Mouse (Mus musculus): ENCODE measurements around the gene Klk12. TPM values are rescaled to one million over a fixed set of nuclear protein-coding genes. Genes with fewer than 3 reads are reported as not detected.

The Klk12 gene
- total RNA-seq (2021) = not detected
- long read RNA-seq, experiment 1 = 0 reads
- long read RNA-seq, experiment 2 = 0 reads

DNA sequence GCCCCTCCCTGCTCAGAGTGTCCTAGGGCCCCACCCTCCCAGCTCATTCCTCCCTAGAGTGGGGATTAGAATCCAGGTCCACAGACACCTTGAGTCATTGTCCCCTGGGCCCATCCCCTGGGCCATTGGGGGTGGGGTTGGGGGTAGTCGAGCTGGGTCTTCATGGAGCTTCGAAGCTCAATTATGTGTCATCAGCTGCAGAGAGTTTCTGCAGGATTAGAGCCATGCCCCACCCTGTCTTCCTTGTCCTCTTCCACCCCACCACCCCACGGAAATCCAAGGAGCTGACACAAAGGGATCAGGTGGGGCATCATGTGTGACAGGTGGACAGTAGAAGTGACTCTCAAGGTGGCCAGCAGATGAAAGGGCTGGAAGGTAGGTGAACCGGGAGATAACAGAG is at the start of gene Klk12:
TSS of gene Klk12 (plus strand) at position 301 of the 400 bp plus-strand sequence.
- intact Hi-C loops (cut with DNase I) = loop anchor here (5.0 kb wide), 1 partner anchor 86 kb away; no protein-coding TSS in a partner anchor
- Histone ChIP-seq H3K4me3 (no peak within 1 kb of the TSS), H3K27ac (no peak within 1 kb of the TSS)
- TF ChIP-seq CTCF (IDR thresholded peaks at IDR 0.05) = no peak
- DNase-seq (ENCODE audit: extremely low spot score in 1 of 2, low spot score in 2 of 2) = no peak

DNA sequence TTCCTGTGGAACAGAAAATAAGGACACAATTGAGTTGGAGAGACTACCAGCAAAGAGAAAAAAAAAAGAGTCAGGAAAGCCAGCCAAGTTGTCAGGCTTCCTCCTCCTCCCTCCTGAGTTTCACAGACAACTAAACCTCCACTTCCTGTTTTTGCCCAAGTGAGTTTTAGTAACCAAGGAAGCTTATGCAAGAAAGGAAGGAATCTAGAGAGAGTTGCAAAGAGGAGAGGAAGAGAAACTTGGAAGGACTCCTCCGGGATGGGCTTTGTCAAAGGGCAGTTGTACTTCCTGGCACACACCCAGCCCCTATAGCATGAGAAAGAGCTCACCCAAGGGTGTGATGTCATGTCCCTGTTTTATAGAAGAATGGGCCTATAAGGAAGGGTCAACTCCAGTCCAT is 20.9 kb upstream of the Klk12 start:
- H3K4me3 ChIP-seq = no peak overlapping the region
- DNase-seq (ENCODE audit: extremely low spot score in 1 of 2, low spot score in 2 of 2) = no peak
- no peak overlapping the region for H3K27ac ChIP-seq
- TF ChIP-seq CTCF (IDR thresholded peaks at IDR 0.05) = no peak
- intact Hi-C loops (cut with DNase I) = no loop called here

DNA sequence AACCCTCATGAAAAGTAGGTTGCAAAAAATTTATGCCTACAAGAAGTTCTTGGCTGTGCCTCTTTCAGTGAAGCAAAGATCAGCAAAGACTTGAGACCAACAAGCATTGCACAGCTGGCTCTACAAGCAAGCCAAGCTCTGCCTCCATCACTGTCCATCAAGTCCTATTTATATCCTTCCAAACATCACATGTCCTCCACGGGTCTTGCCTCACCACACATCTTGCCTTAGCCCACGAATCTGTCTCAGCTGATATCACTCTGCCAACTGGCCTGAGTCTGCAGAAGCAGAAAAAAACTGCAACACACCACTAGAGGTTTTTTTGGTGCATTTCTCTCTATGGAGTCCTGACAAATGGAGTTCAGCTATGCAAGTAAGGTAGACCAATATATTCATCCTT is 15.9 kb upstream of the Klk12 start:
- DNase-seq (ENCODE audit: extremely low spot score in 1 of 2, low spot score in 2 of 2) = no peak
- Histone ChIP-seq H3K27ac (no peak overlapping the region), H3K4me3 (no peak overlapping the region)
- TF ChIP-seq CTCF (IDR thresholded peaks at IDR 0.05) = no peak
- intact Hi-C loops (cut with DNase I) = no loop called here

GRCm38 (mm10) chr7:43766484-43766883 is 2.2 kb upstream of the Klk12 start:
- intact Hi-C loops (cut with DNase I) = loop anchor here (5.0 kb wide), 1 partner anchor 84 kb away; no protein-coding TSS in a partner anchor
- TF ChIP-seq CTCF (IDR thresholded peaks at IDR 0.05) = no peak
- no peak overlapping the region for H3K4me3 ChIP-seq
- no peak overlapping the region for H3K27ac ChIP-seq
- no peak for DNase-seq (ENCODE audit: extremely low spot score in 1 of 2, low spot score in 2 of 2)

- no peak for TF ChIP-seq CTCF (IDR thresholded peaks at IDR 0.05)
- intact Hi-C loops (cut with DNase I) = loop anchor here (5.0 kb wide), 1 partner anchor 87 kb away; no protein-coding TSS in a partner anchor
- H3K4me3 ChIP-seq = no peak overlapping the region
- DNase-seq (ENCODE audit: extremely low spot score in 1 of 2, low spot score in 2 of 2) = no peak
- no peak overlapping the region for H3K27ac ChIP-seq
Observed at GRCm38 (mm10) chr7:43769636-43770035, 939 bp downstream of the Klk12 start.

DNA sequence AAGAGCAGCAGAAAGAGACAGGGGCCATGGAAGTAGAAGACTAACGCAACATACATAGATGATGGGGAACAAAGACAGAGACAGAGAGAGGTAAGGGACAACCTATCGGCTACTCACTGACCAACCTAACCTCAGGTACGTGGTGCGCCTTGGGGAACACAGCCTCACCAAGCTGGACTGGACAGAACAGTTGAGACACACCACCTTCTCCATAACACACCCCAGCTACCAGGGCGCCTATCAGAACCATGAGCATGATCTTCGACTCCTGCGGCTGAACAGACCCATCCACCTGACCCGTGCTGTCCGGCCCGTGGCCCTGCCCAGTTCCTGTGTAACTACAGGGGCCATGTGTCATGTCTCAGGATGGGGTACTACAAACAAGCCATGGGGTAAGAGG is 2.0 kb downstream of the Klk12 start:
- Histone ChIP-seq H3K4me3 (no peak overlapping the region), H3K27ac (no peak overlapping the region)
- intact Hi-C loops (cut with DNase I) = no loop called here
- TF ChIP-seq CTCF (IDR thresholded peaks at IDR 0.05) = no peak
- no peak for DNase-seq (ENCODE audit: extremely low spot score in 1 of 2, low spot score in 2 of 2)

DNA sequence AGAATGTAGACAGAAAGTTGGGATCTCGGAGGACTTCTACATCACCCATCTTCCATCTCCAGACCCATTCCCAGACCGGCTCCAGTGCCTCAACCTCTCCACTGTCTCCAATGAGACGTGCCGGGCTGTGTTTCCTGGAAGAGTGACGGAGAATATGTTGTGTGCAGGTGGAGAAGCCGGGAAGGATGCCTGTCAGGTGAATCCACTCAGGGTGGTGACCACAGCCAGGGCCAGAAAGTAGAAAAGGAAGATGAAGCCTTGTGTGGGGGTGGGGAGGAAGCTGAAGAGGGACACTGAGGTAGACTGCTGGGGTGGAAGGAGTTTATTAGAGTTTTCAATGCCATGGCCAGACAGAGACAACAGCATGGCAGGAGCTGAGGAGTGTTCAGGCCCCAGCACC is 3.2 kb downstream of the Klk12 start:
- no peak for TF ChIP-seq CTCF (IDR thresholded peaks at IDR 0.05)
- Histone ChIP-seq H3K4me3 (no peak overlapping the region), H3K27ac (no peak overlapping the region)
- intact Hi-C loops (cut with DNase I) = no loop called here
- DNase-seq (ENCODE audit: extremely low spot score in 1 of 2, low spot score in 2 of 2) = peak in 1 of 2 experiments; percentile 3

- Histone ChIP-seq H3K4me3 (no peak overlapping the region), H3K27ac (no peak overlapping the region)
- intact Hi-C loops (cut with DNase I) = no loop called here
- no peak for DNase-seq (ENCODE audit: extremely low spot score in 1 of 2, low spot score in 2 of 2)
- no peak for TF ChIP-seq CTCF (IDR thresholded peaks at IDR 0.05)
Observed at GRCm38 (mm10) chr7:43772901-43773300, 4.2 kb downstream of the Klk12 start.

DNA sequence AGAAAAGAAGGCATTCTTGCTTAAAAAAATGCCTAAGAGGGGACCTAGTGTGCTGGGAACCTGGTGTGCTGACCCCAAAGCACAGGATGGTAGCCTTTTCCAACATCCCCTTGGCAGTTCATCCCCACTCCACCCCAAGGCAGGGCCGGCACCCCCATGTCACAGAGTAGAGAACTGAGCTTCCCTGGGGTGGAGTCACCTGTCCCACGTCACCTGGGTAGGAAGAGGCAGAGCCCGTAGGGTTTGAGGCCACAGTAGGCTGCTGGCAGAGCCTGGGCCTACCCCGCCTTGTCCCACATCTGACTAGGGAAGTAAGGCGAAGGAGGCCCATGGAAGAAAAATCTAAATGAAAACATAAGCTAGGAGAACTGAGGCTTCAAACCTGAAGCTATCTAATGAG is 5.7 kb downstream of the Klk12 start, which contains the start of gene Klk11:
TSS of gene Klk11 (plus strand) at position 241 of the 400 bp plus-strand sequence.
- intact Hi-C loops (cut with DNase I) = no loop called here
- no peak within 1 kb of the TSS for H3K27ac ChIP-seq
- no peak for TF ChIP-seq CTCF (IDR thresholded peaks at IDR 0.05)
- H3K4me3 ChIP-seq = no peak within 1 kb of the TSS
- no peak for DNase-seq (ENCODE audit: extremely low spot score in 1 of 2, low spot score in 2 of 2)

- intact Hi-C loops (cut with DNase I) = no loop called here
- no peak for TF ChIP-seq CTCF (IDR thresholded peaks at IDR 0.05)
- DNase-seq (ENCODE audit: extremely low spot score in 1 of 2, low spot score in 2 of 2) = no peak
- H3K4me3 ChIP-seq = no peak overlapping the region
- no peak overlapping the region for H3K27ac ChIP-seq
Observed at GRCm38 (mm10) chr7:43774802-43775201, 6.1 kb downstream of the Klk12 start.

DNA sequence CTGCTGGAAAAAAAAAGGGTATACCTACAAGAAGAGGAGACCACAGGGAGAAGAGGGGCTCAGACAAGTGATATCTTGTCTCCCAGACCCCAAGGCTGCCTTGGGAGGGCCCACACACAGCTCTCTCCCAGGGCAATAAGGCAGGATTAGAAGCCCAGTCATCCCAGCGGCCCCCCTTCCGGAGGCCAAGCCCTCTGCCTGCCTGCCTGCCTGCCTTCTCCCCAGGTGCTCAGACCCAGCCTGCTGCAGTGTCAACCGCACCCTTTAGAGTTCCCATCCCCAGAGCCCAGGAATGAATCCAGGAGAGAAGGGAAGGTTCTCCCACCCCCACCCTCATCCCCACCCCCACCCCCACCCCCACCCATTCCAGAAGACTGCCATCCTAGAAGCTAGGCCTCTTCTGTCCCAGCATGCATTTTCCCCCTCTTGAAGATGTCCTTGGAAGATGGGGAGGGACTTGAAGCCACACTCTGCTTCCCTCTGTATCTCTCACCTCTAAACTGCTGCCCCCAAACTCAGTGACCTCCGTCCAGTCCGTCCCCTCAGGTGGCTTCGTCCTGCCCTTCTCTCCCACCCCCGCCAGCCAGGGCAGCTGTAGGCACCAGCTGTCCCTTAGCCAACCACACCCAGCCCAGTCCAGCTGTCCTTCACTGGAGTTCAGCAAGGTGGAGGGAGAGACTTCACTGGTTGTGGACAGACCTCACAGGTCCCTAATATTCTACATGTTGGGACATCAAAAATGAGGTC is 6.8 kb downstream of the Klk12 start:
- intact Hi-C loops (cut with DNase I) = no loop called here
- no peak overlapping the region for H3K27ac ChIP-seq
- no peak overlapping the region for H3K4me3 ChIP-seq
- peak in 1 of 2 experiments; percentile 5 for DNase-seq (ENCODE audit: extremely low spot score in 1 of 2, low spot score in 2 of 2)
- no peak for TF ChIP-seq CTCF (IDR thresholded peaks at IDR 0.05)

GRCm38 (mm10) chr7:43776506-43776905 is 7.8 kb downstream of the Klk12 start:
- TF ChIP-seq CTCF (IDR thresholded peaks at IDR 0.05) = no peak
- H3K4me3 ChIP-seq = no peak overlapping the region
- intact Hi-C loops (cut with DNase I) = no loop called here
- H3K27ac ChIP-seq = no peak overlapping the region
- DNase-seq (ENCODE audit: extremely low spot score in 1 of 2, low spot score in 2 of 2) = no peak

DNA sequence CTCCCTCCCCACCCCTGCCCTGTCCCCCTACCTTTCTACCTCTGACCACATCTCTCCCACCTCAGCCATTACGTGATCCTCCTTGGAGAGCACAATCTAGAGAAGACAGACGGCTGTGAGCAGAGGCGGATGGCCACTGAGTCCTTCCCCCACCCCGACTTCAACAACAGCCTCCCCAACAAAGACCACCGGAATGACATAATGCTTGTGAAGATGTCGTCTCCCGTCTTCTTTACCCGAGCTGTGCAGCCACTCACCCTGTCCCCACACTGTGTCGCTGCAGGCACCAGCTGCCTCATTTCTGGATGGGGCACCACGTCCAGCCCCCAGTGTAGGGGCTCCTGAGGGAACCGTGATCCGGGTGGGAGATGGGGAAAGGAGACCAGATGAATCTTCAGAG is 8.7 kb downstream of the Klk12 start:
- intact Hi-C loops (cut with DNase I) = no loop called here
- no peak for TF ChIP-seq CTCF (IDR thresholded peaks at IDR 0.05)

More for the DNA sequence above, 8.7 kb downstream of the Klk12 start:
- no peak overlapping the region for H3K27ac ChIP-seq
- no peak overlapping the region for H3K4me3 ChIP-seq
- DNase-seq (ENCODE audit: extremely low spot score in 1 of 2, low spot score in 2 of 2) = no peak

All from left cerebral cortex, adult 2 months (tissue).